Mouse (Mus musculus) left cerebral cortex, postnatal 10 days (tissue): ENCODE data around the gene Prl. TPM values are rescaled to one million over a fixed set of nuclear protein-coding genes. Genes with fewer than 3 reads are reported as not detected.
"Not testable (repeated sequence)": the region's sequence is repeated elsewhere in the genome, so short reads cannot be mapped to it uniquely, and the experiment has no call there.

Source experiments
- DNase-seq, 2 experiments: peaks; one replicate each; pipeline ENCODE4 v3.0.0; 2021 to 2022; ENCODE audit warnings: low spot score in 2 of 2, mixed read lengths in 1 of 2; ENCODE audit errors: extremely low spot score in 1 of 2
- intact Hi-C: fragments of 180-260 bp; cut with DNase I; formaldehyde crosslinking; loops from one replicate; pipeline ENCODE4 v1.15.1; 2025
- total RNA-seq, 2 experiments: library from RNA; stranded (reverse); gene quantifications; 2 replicates each; pipeline ENCODE4 v1.2.3; 2021

Prl gene
- not detected for total RNA-seq

DNA sequence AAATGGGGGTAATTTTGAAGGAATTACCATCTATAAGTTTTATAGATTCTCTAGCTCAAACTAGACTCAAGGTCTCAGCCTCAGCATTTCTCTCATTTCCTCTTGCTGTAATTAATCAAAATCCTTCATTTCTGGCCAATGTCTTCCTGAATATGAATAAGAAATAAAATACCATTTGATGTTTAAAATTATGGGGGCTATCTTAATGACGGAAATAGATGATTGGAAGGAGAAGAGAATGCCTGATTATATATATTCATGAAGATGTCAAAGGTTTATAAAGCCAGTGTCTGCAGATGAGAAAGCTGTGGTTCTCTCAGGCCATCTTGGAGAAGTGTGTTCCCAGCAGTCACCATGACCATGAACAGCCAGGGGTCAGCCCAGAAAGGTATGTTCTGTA, at the start of gene Prl:
Prl (plus strand) TSS at position 301 of the 400 bp plus-strand sequence.
- no peak for DNase-seq
- intact Hi-C loops = no loop called here

DNA sequence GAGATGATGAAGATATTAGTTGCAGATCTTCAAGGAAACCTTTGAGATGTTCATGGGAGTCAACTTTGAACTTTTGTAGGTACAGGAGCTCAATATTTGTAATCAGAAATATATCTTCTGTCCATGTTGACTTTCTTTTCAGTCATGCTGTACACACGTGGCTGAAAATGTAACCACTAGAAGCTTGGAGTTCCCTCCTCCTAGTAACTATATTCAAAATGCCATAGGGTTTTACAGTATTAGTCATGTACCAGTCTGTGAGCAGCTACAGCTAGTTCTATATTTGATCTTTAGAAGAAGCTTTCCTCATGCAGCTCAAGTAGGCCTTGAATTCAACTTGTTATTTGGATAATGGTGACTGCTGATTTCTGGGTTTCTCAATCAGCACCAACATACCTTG, 30.8 kb upstream of the Prl start:
- intact Hi-C loops = no loop called here
- DNase-seq = no peak

DNA sequence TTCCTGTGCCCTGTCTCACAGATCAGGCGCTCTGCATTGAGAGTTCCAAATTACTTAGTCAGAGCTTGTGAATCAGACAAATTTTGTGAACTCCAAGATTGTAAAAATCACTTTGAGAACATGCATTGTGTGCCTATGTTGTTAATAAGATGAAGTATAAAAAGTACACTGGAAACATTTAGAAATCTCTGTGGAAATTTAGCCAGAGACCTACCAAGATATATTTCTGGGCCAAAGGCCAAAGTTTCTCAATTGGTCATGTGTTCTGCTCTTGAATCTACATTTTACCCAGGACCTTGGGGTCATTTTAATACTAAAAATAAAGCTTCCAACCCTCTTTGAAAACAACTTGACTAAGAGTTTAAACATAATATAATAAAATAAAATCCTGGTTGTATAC, 30.0 kb upstream of the Prl start:
- DNase-seq = no peak
- intact Hi-C loops = no loop called here

DNA sequence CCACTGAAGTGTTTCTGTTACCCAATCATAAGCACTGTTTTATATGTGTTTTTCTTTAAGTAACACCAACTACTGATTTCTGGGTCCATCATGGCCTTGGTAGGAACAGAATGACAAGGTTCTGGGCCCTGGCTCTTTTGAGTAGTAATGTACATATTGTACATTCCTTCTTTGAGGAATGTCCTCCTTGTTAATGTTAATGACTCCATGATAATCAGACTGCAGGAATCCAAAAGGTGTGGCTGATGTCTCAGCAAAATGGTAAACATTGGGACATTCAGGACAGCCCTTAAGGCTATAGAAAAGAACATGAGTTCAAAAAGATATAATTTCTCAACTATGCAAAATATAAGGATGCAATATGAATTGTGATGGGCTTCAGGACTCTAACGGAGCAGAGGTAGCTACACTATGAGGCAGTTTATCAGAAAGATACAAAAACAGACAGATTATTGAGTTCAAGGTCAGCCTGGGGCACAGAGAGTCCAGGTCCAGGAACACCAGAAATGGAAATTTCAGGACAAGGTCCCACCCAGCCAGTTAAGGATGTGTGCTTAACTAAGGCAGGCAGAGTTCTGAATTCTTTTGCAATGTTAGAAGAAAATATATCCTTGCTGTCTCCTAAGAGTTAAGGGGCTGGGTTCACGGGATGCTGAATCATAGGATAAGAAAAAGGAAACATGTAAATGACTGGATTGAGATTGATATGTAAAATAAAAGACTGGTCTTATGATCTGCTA, 28.7 kb upstream of the Prl start:
- intact Hi-C loops = no loop called here
- DNase-seq = no peak

DNA sequence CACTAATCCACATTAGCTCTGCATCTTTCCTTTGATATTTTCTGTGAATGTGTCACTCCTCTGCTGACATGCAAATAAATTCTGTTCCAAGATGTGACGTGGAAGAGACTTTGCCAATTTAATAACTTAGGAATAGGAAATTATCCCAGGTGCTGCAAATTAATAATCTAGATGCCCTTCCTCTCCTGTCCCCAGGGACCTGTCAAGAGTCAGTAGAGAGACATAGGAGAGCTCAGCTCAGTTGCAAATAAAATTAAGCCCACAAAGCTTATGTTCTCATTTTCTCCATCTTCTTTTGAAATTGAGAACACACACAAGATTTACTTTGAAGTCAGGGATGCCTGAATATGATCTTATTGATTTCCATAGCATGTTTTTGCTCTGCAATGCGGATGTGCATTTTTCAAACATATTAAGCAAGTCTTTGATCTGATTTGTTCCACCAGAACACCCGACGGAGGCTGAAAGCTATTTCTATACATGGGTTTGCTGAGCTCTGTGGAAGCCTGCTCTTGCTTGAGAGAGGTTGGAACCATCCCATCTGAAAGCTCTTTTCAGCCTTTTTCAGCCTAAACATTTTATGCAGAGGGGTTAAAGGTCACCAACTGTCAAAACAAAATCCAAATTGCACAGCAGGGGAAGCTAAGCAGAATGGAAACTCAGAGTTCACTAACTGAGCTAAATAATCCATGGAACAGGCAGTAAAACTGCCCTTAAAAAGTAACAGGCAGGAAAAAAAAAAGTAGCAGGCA, 26.1 kb upstream of the Prl start:
- DNase-seq = no peak
- intact Hi-C loops = no loop called here

DNA sequence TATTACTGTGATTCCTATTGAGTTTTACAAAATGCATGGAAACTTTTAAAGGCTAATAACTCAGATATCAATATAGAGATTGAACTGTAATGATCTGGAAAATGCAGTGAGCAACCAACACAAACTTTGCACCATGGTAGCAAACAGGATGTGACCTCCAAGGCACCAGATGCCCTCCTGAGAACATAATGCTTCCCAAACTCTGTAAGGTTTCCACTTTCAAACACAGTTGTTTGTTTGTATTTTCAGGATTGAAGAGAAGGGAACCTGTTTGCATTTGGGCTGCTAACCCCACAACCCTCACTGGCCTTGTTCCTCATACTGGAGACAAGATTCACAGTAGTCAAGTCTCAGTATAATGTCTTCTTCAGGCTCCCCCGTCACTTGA, 25.5 kb upstream of the Prl start:
- no peak for DNase-seq
- intact Hi-C loops = no loop called here

DNA sequence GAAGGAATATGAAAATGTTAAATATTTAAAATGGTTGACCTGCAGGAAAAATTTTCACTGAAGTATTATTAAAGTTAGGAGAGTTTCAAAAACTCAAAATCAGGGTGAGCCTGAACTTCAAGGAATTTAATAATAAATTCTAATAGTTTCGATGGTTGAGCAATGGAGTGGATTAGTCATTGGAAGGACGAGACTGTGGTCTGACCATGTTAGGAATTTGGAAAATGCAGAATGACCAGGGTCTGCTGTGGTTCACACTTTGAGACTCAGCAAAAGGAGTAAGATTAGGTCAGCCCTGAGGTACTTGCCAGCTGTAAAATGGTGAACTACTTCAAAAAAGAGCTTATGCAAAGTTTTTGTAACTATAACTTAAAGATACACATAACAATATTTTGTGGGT, 24.4 kb upstream of the Prl start:
- intact Hi-C loops = no loop called here

DNA sequence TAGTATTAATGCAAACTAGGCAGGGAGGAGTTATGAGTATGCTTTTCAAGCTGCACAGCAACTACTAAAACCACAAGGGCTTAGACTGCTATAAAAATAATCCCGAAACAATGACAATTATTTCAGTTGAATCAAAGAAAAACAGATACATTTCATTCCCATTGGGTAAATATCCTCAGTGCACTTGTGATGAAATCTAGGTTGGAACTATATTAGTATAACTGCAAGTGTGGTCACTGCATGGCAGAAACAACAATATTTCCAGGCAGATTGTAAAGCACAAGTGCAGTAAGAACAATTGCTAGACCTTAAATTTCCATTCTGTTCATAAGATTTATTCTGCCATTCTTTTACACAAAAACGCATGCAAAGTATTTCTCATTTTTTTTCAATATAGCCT, 15.2 kb upstream of the Prl start:
- intact Hi-C loops = no loop called here
- DNase-seq = no peak

More for the DNA sequence above, 24.4 kb upstream of the Prl start:
- DNase-seq = no peak

DNA sequence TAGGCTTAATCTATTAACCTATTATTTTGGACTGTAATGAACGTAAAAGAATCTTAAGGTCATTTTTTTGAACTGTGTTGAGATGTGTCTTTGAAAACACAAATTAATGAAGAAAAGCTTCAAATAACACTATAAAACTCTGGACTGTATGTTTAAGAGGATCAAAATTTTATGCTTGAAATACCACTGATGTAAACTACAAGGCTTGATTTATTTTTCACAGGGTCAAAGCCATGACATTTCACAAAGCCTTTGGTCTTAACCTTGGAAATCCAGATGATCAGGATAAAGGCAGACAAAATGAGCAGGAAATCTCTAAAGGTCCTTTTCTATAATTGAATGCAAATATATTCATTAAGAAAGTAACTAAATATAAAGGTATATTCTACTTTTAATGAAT, 14.0 kb upstream of the Prl start:
- no peak for DNase-seq
- intact Hi-C loops = no loop called here

DNA sequence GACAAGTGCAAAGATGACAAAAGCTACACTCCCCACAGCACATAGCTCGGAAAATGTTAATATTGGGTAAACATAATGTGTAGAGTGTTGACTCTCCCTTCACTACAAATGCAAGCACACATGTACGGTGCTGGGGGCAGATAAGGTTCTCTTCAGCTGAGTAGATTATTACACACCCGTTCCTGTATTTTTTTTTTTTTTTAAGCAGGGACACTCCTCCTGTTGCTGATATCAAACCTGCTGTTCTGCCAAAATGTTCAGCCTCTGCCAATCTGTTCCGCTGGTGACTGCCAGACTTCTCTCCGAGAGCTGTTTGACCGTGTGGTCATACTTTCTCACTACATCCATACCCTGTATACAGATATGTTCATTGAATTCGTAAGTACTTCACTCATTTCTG, 1.8 kb downstream of the Prl start:
- DNase-seq = no peak
- intact Hi-C loops = no loop called here

DNA sequence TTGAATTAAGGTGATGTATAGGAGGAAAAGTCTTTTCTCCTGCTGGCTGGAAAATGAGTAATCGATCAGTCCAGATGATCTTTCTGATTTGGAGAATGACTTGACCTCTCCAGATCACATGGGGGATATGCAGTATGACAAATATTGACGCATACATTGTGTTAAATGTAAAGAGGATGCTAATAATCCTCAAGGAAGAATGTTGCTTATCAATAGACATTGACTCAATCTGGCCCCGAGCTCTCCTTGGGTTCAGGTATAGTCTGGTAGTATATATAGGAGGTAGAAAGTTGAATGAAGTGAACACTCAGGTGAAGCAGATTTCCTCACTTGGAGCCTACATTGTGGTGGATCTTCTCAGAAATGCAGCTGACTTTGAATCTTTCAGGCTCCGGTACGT, 36.5 kb downstream of the Prl start, which contains the start of gene Prl3d1:
Prl3d1 (plus strand) TSS at position 301 of the 400 bp plus-strand sequence.
- intact Hi-C loops, DNase-seq: not testable (repeated sequence)

Other genes starting within 250 kb of the Prl start
- not detected for gene Prl3d1, start 36.6 kb downstream of the Prl start, total RNA-seq
- gene Prl3d2, start 64.1 kb downstream of the Prl start, total RNA-seq = not detected
- gene Prl3d3, start 99.2 kb downstream of the Prl start, total RNA-seq = not detected
- gene Prl3c1, start 139.1 kb downstream of the Prl start, total RNA-seq = not detected
- gene Prl3b1, start 184.3 kb downstream of the Prl start, total RNA-seq = not detected
- gene Prl3a1, start 201.9 kb downstream of the Prl start, total RNA-seq = not detected